Mouse (Mus musculus) embryonic fibroblast, embryonic 13.5 days (primary cell): ENCODE results near the gene Hyal2.
A peak's percentile ranks its signal among the peaks of the same experiment; 100 is the strongest.

Experiments used
- CTCF ChIP-seq: IDR thresholded peaks from 2 replicates; pipeline ENCODE4 v1.5.1; 2011; ENCODE audit warnings: mild to moderate bottlenecking, control low read depth, low read length, moderate library complexity, borderline replicate concordance; ENCODE audit not compliant: insufficient read depth
- POLR2A ChIP-seq: IDR thresholded peaks from 2 replicates; pipeline ENCODE4 v1.6.1; 2011; ENCODE audit warnings: low read depth, mild to moderate bottlenecking, control low read depth, low read length, moderate library complexity

DNA sequence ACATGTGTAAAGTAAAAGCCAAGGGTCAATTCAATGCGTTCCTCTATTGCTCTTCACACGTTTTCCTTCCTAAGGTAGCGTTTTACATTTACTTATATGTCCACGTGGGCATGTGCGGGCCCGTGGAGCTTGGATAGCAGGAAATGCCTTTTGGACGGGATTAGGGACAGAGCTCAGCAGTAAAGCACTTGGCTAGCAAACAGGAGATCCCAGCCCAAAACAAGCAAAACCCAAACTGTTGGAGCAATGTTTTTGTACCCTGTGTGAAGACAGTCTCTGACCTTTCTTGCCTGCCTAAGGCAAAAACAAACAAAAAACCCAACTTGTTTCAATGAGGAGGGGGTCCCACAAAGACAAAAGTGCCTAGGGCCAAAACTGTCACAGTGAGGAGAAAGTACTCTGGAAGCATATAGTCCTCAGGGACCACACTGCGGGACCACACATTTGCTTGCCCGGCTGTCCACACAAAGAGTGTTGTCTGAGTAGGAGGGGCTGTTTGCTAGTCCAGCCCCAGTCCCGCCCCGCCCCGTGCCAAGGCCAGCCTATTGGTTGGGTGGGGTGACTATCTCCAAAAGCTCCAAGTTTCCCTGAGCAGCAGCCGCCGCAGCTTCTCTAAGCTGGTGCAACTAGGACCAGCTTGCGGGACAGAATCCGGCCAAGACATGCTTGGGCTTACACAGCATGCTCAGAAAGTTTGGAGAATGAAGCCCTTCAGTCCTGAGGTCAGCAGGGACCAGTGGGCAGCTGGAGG lies 8.8 kb downstream of the Hyal2 start, which contains the start of gene Hyal1:
- peak; percentile 91 for TF ChIP-seq POLR2A
- TF ChIP-seq CTCF: no peak
